Mouse (Mus musculus): ENCODE data around the gene Nol9. TPM values are rescaled to one million over a fixed set of nuclear protein-coding genes. Genes with fewer than 3 reads are reported as not detected.

Gene Nol9
- polyA plus RNA-seq, 1 experiment from 2014 or later = 26.4 TPM

GRCm38 (mm10) chr4:152002063-152002462 lies 37.1 kb upstream of the Nol9 start:
- Histone ChIP-seq H3K4me2 (no peak overlapping the region), H3K9me3 (no peaks in the 10 kb centered on the region), H3K27me3 (peaks cover 9% of the 10 kb centered on the region), H3K9ac (no peak overlapping the region), H3K27ac (replicated peaks) (no peak overlapping the region), H3K4me1 (replicated peaks) (peaks cover 9% of the 10 kb centered on the region), H3K4me3 (no peak overlapping the region), H3K36me3 (no peaks in the 10 kb centered on the region)
- no peak for ATAC-seq (ENCODE audit: low read depth)
- 95% methylated on average over 3 of the region's 3 CpGs for WGBS

- no peak overlapping the region for H3K9ac ChIP-seq
- H3K36me3 ChIP-seq = no peaks in the 10 kb centered on the region
- H3K4me3 ChIP-seq = no peak overlapping the region
- no peak overlapping the region for H3K27ac ChIP-seq (replicated peaks)
- H3K4me2 ChIP-seq = no peak overlapping the region
- 81% methylated on average over 6 of the region's 6 CpGs for WGBS
- ATAC-seq (ENCODE audit: low read depth) = no peak
- H3K9me3 ChIP-seq = no peaks in the 10 kb centered on the region
- peaks cover 39% of the 10 kb centered on the region for H3K27me3 ChIP-seq
- peaks cover 38% of the 10 kb centered on the region for H3K4me1 ChIP-seq (replicated peaks)
Measured at GRCm38 (mm10) chr4:152006137-152006536, 33.0 kb upstream of the Nol9 start.

- H3K4me3 ChIP-seq = no peak overlapping the region
- H3K27ac ChIP-seq (replicated peaks) = no peak overlapping the region
- no peak for ATAC-seq (ENCODE audit: low read depth)
- no peaks in the 10 kb centered on the region for H3K9me3 ChIP-seq
- no peak overlapping the region for H3K9ac ChIP-seq
- H3K36me3 ChIP-seq = no peaks in the 10 kb centered on the region
- H3K4me1 ChIP-seq (replicated peaks) = peaks cover 44% of the 10 kb centered on the region
- no peak overlapping the region for H3K4me2 ChIP-seq
- WGBS = 26% methylated on average over 3 of the region's 3 CpGs
- peaks cover 46% of the 10 kb centered on the region for H3K27me3 ChIP-seq
Measured at GRCm38 (mm10) chr4:152006812-152007211, 32.3 kb upstream of the Nol9 start.

GRCm38 (mm10) chr4:152007481-152008147 lies 31.5 kb upstream of the Nol9 start:
- peaks cover 46% of the 10 kb centered on the region for H3K27me3 ChIP-seq
- no peak for ATAC-seq (ENCODE audit: low read depth)
- H3K27ac ChIP-seq (replicated peaks) = 0 out of 2 replicates have a peak overlapping the region, but pooled peaks have one; percentile 77
- H3K4me2 ChIP-seq = peak overlapping the region; percentile 100
- no peaks in the 10 kb centered on the region for H3K9me3 ChIP-seq
- H3K4me3 ChIP-seq = peak overlapping the region; percentile 66
- H3K4me1 ChIP-seq (replicated peaks) = peaks cover 44% of the 10 kb centered on the region
- H3K9ac ChIP-seq = 0 out of 2 replicates have a peak overlapping the region, but pooled peaks have one; percentile 76
- 6% methylated on average over 8 of the region's 8 CpGs for WGBS
- 0 out of 2 replicates have a peak, but pooled peaks cover under 1% of the 10 kb centered on the region for H3K36me3 ChIP-seq

GRCm38 (mm10) chr4:152008148-152008500 lies 31.0 kb upstream of the Nol9 start:
- H3K9ac ChIP-seq = peak overlapping the region; percentile 76
- 1% methylated on average over 14 of the region's 14 CpGs for WGBS
- peak overlapping the region; percentile 77; the same call in 1 of the 2 replicates for H3K27ac ChIP-seq (replicated peaks)
- no peaks in the 10 kb centered on the region for H3K9me3 ChIP-seq
- ATAC-seq (ENCODE audit: low read depth) = peak; percentile 12; the same call in 1 of the 2 replicates
- H3K4me1 ChIP-seq (replicated peaks) = peaks cover 44% of the 10 kb centered on the region
- H3K27me3 ChIP-seq = peaks cover 46% of the 10 kb centered on the region
- peak overlapping the region; percentile 66 for H3K4me3 ChIP-seq
- H3K36me3 ChIP-seq = 0 out of 2 replicates have a peak, but pooled peaks cover 3% of the 10 kb centered on the region
- H3K4me2 ChIP-seq = peak overlapping the region; percentile 100

- H3K4me3 ChIP-seq = peak within 1 kb of the TSS; percentile 66
- peak within 1 kb of the TSS; percentile 77 for H3K27ac ChIP-seq (replicated peaks)
- peak within 1 kb of the TSS; percentile 100 for H3K4me2 ChIP-seq
- peak; percentile 77 for ATAC-seq (ENCODE audit: low read depth)
- H3K9ac ChIP-seq = peak within 1 kb of the TSS; percentile 76
- peaks cover 46% of the 10 kb centered on the region for H3K27me3 ChIP-seq
- under 1% methylated on average over 45 of the region's 45 CpGs for WGBS
- peaks cover 44% of the 10 kb centered on the region for H3K4me1 ChIP-seq (replicated peaks)
- H3K9me3 ChIP-seq = no peaks in the 10 kb centered on the region
- H3K36me3 ChIP-seq = 0 out of 2 replicates have a peak, but pooled peaks cover 3% of the 10 kb centered on the region
Measured at GRCm38 (mm10) chr4:152008622-152009075, 30.5 kb upstream of the Nol9 start, which contains the start of gene Klhl21. Gene Klhl21, plus strand, starts transcription at chr4:152008803.

- WGBS = under 1% methylated on average over 115 of the region's 115 CpGs
- H3K36me3 ChIP-seq = 0 out of 2 replicates have a peak, but pooled peaks cover 3% of the 10 kb centered on the region
- peaks cover 44% of the 10 kb centered on the region for H3K4me1 ChIP-seq (replicated peaks)
- H3K27me3 ChIP-seq = peaks cover 46% of the 10 kb centered on the region
- peak overlapping the region; percentile 77 for H3K27ac ChIP-seq (replicated peaks)
- peak; percentile 67 for ATAC-seq (ENCODE audit: low read depth)
- peak overlapping the region; percentile 76 for H3K9ac ChIP-seq
- H3K4me3 ChIP-seq = peak overlapping the region; percentile 66
- H3K4me2 ChIP-seq = peak overlapping the region; percentile 100
- no peaks in the 10 kb centered on the region for H3K9me3 ChIP-seq
Measured at GRCm38 (mm10) chr4:152009076-152010051, 29.8 kb upstream of the Nol9 start.

- no peak overlapping the region for H3K27ac ChIP-seq (replicated peaks)
Measured at GRCm38 (mm10) chr4:152010091-152010706, 28.9 kb upstream of the Nol9 start.

GRCm38 (mm10) chr4:152010707-152011134 lies 28.4 kb upstream of the Nol9 start:
- H3K9me3 ChIP-seq = no peaks in the 10 kb centered on the region
- H3K4me2 ChIP-seq = peak overlapping the region; percentile 100
- H3K27ac ChIP-seq (replicated peaks) = no peak overlapping the region
- H3K36me3 ChIP-seq = peaks cover 16% of the 10 kb centered on the region; the same call in 1 of the 2 replicates
- WGBS = 16% methylated on average over 13 of the region's 13 CpGs
- ATAC-seq (ENCODE audit: low read depth) = no peak
- H3K9ac ChIP-seq = peak overlapping the region; percentile 76
- H3K4me1 ChIP-seq (replicated peaks) = peaks cover 44% of the 10 kb centered on the region
- peak overlapping the region; percentile 66 for H3K4me3 ChIP-seq
- peaks cover 46% of the 10 kb centered on the region for H3K27me3 ChIP-seq

More at GRCm38 (mm10) chr4:152010091-152010706, 28.9 kb upstream of the Nol9 start:
- Histone ChIP-seq H3K36me3 (peaks cover 11% of the 10 kb centered on the region; the same call in 1 of the 2 replicates), H3K4me2 (peak overlapping the region; percentile 100), H3K9ac (peak overlapping the region; percentile 76), H3K4me3 (peak overlapping the region; percentile 66), H3K27me3 (peaks cover 46% of the 10 kb centered on the region), H3K9me3 (no peaks in the 10 kb centered on the region), H3K4me1 (replicated peaks) (peaks cover 44% of the 10 kb centered on the region)
- WGBS = 3% methylated on average over 10 of the region's 10 CpGs
- ATAC-seq (ENCODE audit: low read depth) = no peak

- Histone ChIP-seq H3K4me3 (peak overlapping the region; percentile 66), H3K9me3 (no peaks in the 10 kb centered on the region), H3K27ac (replicated peaks) (no peak overlapping the region), H3K9ac (peak overlapping the region; percentile 76), H3K27me3 (peaks cover 45% of the 10 kb centered on the region), H3K36me3 (peaks cover 20% of the 10 kb centered on the region; the same call in 1 of the 2 replicates), H3K4me1 (replicated peaks) (peaks cover 44% of the 10 kb centered on the region), H3K4me2 (peak overlapping the region; percentile 100)
- 83% methylated on average over 8 of the region's 8 CpGs for WGBS
- no peak for ATAC-seq (ENCODE audit: low read depth)
Measured at GRCm38 (mm10) chr4:152011171-152011760, 27.9 kb upstream of the Nol9 start.

- Histone ChIP-seq H3K4me3 (no peak overlapping the region), H3K9ac (no peak overlapping the region), H3K4me1 (replicated peaks) (peaks cover 42% of the 10 kb centered on the region), H3K36me3 (peaks cover 20% of the 10 kb centered on the region; the same call in 1 of the 2 replicates), H3K27me3 (peaks cover 36% of the 10 kb centered on the region), H3K27ac (replicated peaks) (no peak overlapping the region), H3K4me2 (no peak overlapping the region), H3K9me3 (no peaks in the 10 kb centered on the region)
- no peak for ATAC-seq (ENCODE audit: low read depth)
- WGBS = 90% methylated on average over 16 of the region's 16 CpGs
Measured at GRCm38 (mm10) chr4:152012109-152012508, 27.0 kb upstream of the Nol9 start.

Measured in neural tube, embryonic 13.5 days (tissue).